Mouse (Mus musculus): ENCODE measurements around the gene Itpr3. TPM values are rescaled to one million over a fixed set of nuclear protein-coding genes. Genes with fewer than 3 reads are reported as not detected.
A peak's percentile ranks its signal among the peaks of the same experiment; 100 is the strongest.

The Itpr3 gene
- polyA plus RNA-seq, 1 experiment from 2014 or later: 3.6 TPM

- peak; percentile 40 for DNase-seq (ENCODE audit: low spot score)
Observed at GRCm38 (mm10) chr17:27048445-27049239, 8.5 kb upstream of the Itpr3 start.

GRCm38 (mm10) chr17:27050853-27051252 is 6.3 kb upstream of the Itpr3 start:
- Histone ChIP-seq H3K9me3 (ENCODE audit: low read length) (no peaks in the 10 kb centered on the region), H3K27me3 (replicated peaks; ENCODE audit: insufficient read depth, low read length) (no peaks in the 10 kb centered on the region), H3K4me2 (replicated peaks; ENCODE audit: low read depth, low read length) (no peak overlapping the region), H3K27ac (ENCODE audit: low read length) (peak overlapping the region; percentile 43), H3K36me3 (ENCODE audit: insufficient read depth, low read length) (no peaks in the 10 kb centered on the region), H3K9ac (replicated peaks; ENCODE audit: low read depth) (no peak overlapping the region), H3K4me3 (ENCODE audit: low read depth, low read length) (no peak overlapping the region), H3K4me1 (ENCODE audit: insufficient read depth, low read depth, low read length) (peaks cover 7% of the 10 kb centered on the region; the same call in 1 of the 2 replicates)
- WGBS: 59% methylated on average over 5 of the region's 5 CpGs
- ATAC-seq (no peak), DNase-seq (ENCODE audit: low spot score) (no peak)
- TF ChIP-seq CTCF (IDR thresholded peaks at IDR 0.05) (no peak), EP300 (IDR thresholded peaks at IDR 0.05) (no peak)

More at GRCm38 (mm10) chr17:27048445-27049239, 8.5 kb upstream of the Itpr3 start:
- no peak overlapping the region for H3K4me3 ChIP-seq (ENCODE audit: low read depth, low read length)
- no peaks in the 10 kb centered on the region for H3K36me3 ChIP-seq (ENCODE audit: insufficient read depth, low read length)
- no peak for TF ChIP-seq CTCF (IDR thresholded peaks at IDR 0.05)
- no peak for TF ChIP-seq EP300 (IDR thresholded peaks at IDR 0.05)
- WGBS: 33% methylated on average over 14 of the region's 14 CpGs
- H3K9me3 ChIP-seq (ENCODE audit: low read length): no peaks in the 10 kb centered on the region
- H3K27me3 ChIP-seq (replicated peaks; ENCODE audit: insufficient read depth, low read length): no peaks in the 10 kb centered on the region
- no peak overlapping the region for H3K9ac ChIP-seq (replicated peaks; ENCODE audit: low read depth)
- peak overlapping the region; percentile 80 for H3K27ac ChIP-seq (ENCODE audit: low read length)
- ATAC-seq: peak; percentile 28; the same call in 1 of the 2 replicates
- H3K4me2 ChIP-seq (replicated peaks; ENCODE audit: low read depth, low read length): no peak overlapping the region
- peaks cover 7% of the 10 kb centered on the region; the same call in 1 of the 2 replicates for H3K4me1 ChIP-seq (ENCODE audit: insufficient read depth, low read depth, low read length)

GRCm38 (mm10) chr17:27051514-27051913 is 5.6 kb upstream of the Itpr3 start:
- 37% methylated on average over 8 of the region's 11 CpGs for WGBS

GRCm38 (mm10) chr17:27056170-27056569 is 934 bp upstream of the Itpr3 start:
- WGBS: 0% methylated on average over 13 of the region's 13 CpGs
- ATAC-seq (peak; percentile 79), DNase-seq (ENCODE audit: low spot score) (peak; percentile 96)
- peak overlapping the region; percentile 76 for H3K9ac ChIP-seq (replicated peaks; ENCODE audit: low read depth)
- peak overlapping the region; percentile 94 for H3K27ac ChIP-seq (ENCODE audit: low read length)
- H3K36me3 ChIP-seq (ENCODE audit: insufficient read depth, low read length): no peaks in the 10 kb centered on the region
- peaks cover 9% of the 10 kb centered on the region for H3K4me1 ChIP-seq (ENCODE audit: insufficient read depth, low read depth, low read length)
- TF ChIP-seq EP300 (IDR thresholded peaks at IDR 0.05) (peak; percentile 82), CTCF (IDR thresholded peaks at IDR 0.05) (no peak)
- no peaks in the 10 kb centered on the region for H3K27me3 ChIP-seq (replicated peaks; ENCODE audit: insufficient read depth, low read length)
- peak overlapping the region; percentile 65 for H3K4me3 ChIP-seq (ENCODE audit: low read depth, low read length)
- H3K9me3 ChIP-seq (ENCODE audit: low read length): no peaks in the 10 kb centered on the region
- H3K4me2 ChIP-seq (replicated peaks; ENCODE audit: low read depth, low read length): peak overlapping the region; percentile 96

More at GRCm38 (mm10) chr17:27051514-27051913, 5.6 kb upstream of the Itpr3 start:
- Histone ChIP-seq H3K4me3 (ENCODE audit: low read depth, low read length) (no peak overlapping the region), H3K27me3 (replicated peaks; ENCODE audit: insufficient read depth, low read length) (no peaks in the 10 kb centered on the region), H3K9me3 (ENCODE audit: low read length) (no peaks in the 10 kb centered on the region), H3K9ac (replicated peaks; ENCODE audit: low read depth) (no peak overlapping the region), H3K4me1 (ENCODE audit: insufficient read depth, low read depth, low read length) (peaks cover 9% of the 10 kb centered on the region; the same call in 1 of the 2 replicates), H3K36me3 (ENCODE audit: insufficient read depth, low read length) (no peaks in the 10 kb centered on the region), H3K4me2 (replicated peaks; ENCODE audit: low read depth, low read length) (peak overlapping the region; percentile 42), H3K27ac (ENCODE audit: low read length) (peak overlapping the region; percentile 43)
- ATAC-seq: peak; percentile 72
- TF ChIP-seq CTCF (IDR thresholded peaks at IDR 0.05) (no peak), EP300 (IDR thresholded peaks at IDR 0.05) (no peak)
- peak; percentile 81 for DNase-seq (ENCODE audit: low spot score)

GRCm38 (mm10) chr17:27057517-27058055 is 482 bp downstream of the Itpr3 start:
- Histone ChIP-seq H3K9ac (replicated peaks; ENCODE audit: low read depth) (peak overlapping the region; percentile 76), H3K36me3 (ENCODE audit: insufficient read depth, low read length) (no peaks in the 10 kb centered on the region), H3K4me2 (replicated peaks; ENCODE audit: low read depth, low read length) (peak overlapping the region; percentile 96), H3K9me3 (ENCODE audit: low read length) (no peaks in the 10 kb centered on the region), H3K4me3 (ENCODE audit: low read depth, low read length) (peak overlapping the region; percentile 65), H3K27ac (ENCODE audit: low read length) (peak overlapping the region; percentile 94), H3K27me3 (replicated peaks; ENCODE audit: insufficient read depth, low read length) (no peaks in the 10 kb centered on the region), H3K4me1 (ENCODE audit: insufficient read depth, low read depth, low read length) (peaks cover 5% of the 10 kb centered on the region; the same call in 1 of the 2 replicates)
- WGBS: 2% methylated on average over 24 of the region's 24 CpGs
- ATAC-seq (peak; percentile 58), DNase-seq (ENCODE audit: low spot score) (no peak)
- TF ChIP-seq EP300 (IDR thresholded peaks at IDR 0.05) (no peak), CTCF (IDR thresholded peaks at IDR 0.05) (no peak)

- DNase-seq (ENCODE audit: low spot score): no peak
- TF ChIP-seq CTCF (IDR thresholded peaks at IDR 0.05): no peak
- no peak for TF ChIP-seq EP300 (IDR thresholded peaks at IDR 0.05)
- ATAC-seq: no peak
- Histone ChIP-seq H3K36me3 (ENCODE audit: insufficient read depth, low read length) (no peaks in the 10 kb centered on the region), H3K4me2 (replicated peaks; ENCODE audit: low read depth, low read length) (no peak overlapping the region), H3K4me1 (ENCODE audit: insufficient read depth, low read depth, low read length) (peaks cover 5% of the 10 kb centered on the region; the same call in 1 of the 2 replicates), H3K9ac (replicated peaks; ENCODE audit: low read depth) (no peak overlapping the region), H3K4me3 (ENCODE audit: low read depth, low read length) (no peak overlapping the region), H3K27me3 (replicated peaks; ENCODE audit: insufficient read depth, low read length) (no peaks in the 10 kb centered on the region), H3K9me3 (ENCODE audit: low read length) (no peaks in the 10 kb centered on the region), H3K27ac (ENCODE audit: low read length) (no peak overlapping the region)
- WGBS: 49% methylated on average over 8 of the region's 8 CpGs
Observed at GRCm38 (mm10) chr17:27060698-27061097, 3.6 kb downstream of the Itpr3 start.
